Mouse (Mus musculus) intestine, embryonic 14.5 days (tissue): ENCODE measurements around the gene Gsto1. TPM values are rescaled to one million over a fixed set of nuclear protein-coding genes. Genes with fewer than 3 reads are reported as not detected.

Source experiments
- ATAC-seq: fragments of 200-750 bp; cut with Nextera tagmentation; replicated peaks from 2 replicates; pipeline ENCODE4 v1.8.0; 2017; ENCODE audit warnings: low read depth, moderate number of reproducible peaks, moderate TSS enrichment, moderate library complexity; ENCODE audit not compliant: low FRiP score, low TSS enrichment
- DNase-seq: peaks from one replicate; pipeline ENCODE4 v3.0.0-alpha.2; 2018; ENCODE audit warnings: low spot score
- H3K27ac ChIP-seq: fragments of 300-500 bp; sonication (generic); 2 replicates; pipeline ENCODE4 v1.5.1; 2014; ENCODE audit warnings: low read depth, mild to moderate bottlenecking, control low read depth
- H3K27me3 ChIP-seq: fragments of 300-500 bp; sonication (generic); replicated peaks from 2 replicates; pipeline ENCODE4 v1.6.1; 2014; ENCODE audit warnings: low read length, control low read depth; ENCODE audit not compliant: control insufficient read depth, insufficient read depth
- H3K36me3 ChIP-seq: fragments of 300-500 bp; sonication (generic); 2 replicates; pipeline ENCODE4 v1.6.1; 2014; ENCODE audit warnings: low read length, control low read depth; ENCODE audit not compliant: control insufficient read depth, insufficient read depth
- H3K4me1 ChIP-seq: fragments of 300-500 bp; sonication (generic); replicated peaks from 2 replicates; pipeline ENCODE4 v1.6.1; 2014; ENCODE audit warnings: low read length, control low read depth, mixed read lengths; ENCODE audit not compliant: control insufficient read depth, insufficient read depth
- H3K4me2 ChIP-seq: fragments of 300-500 bp; sonication (generic); 2 replicates; pipeline ENCODE4 v1.6.1; 2014; ENCODE audit warnings: low read length
- H3K4me3 ChIP-seq: fragments of 300-500 bp; sonication (generic); 2 replicates; pipeline ENCODE4 v1.5.1; 2014; ENCODE audit warnings: low read depth, low read length, control low read depth, mixed read lengths
- H3K9ac ChIP-seq: fragments of 300-500 bp; sonication (generic); 2 replicates; pipeline ENCODE4 v1.6.1; 2014; ENCODE audit warnings: mild to moderate bottlenecking, low read length
- H3K9me3 ChIP-seq: fragments of 300-500 bp; sonication (generic); 2 replicates; pipeline ENCODE4 v1.6.1; 2016; ENCODE audit warnings: low read length, control low read depth; ENCODE audit not compliant: control insufficient read depth
- whole genome bisulfite sequencing: fragments of 180-500 bp; shearing (Covaris S2); extraction: QIAGEN DNeasy Blood & Tissue Kit; methylation state at CpG from one replicate; pipeline ENCODE4 v1.1.7; 2014; 5-methylcytosine and 5-hydroxymethylcytosine counted together
- polyA plus RNA-seq: library from polyadenylated mRNA; unstranded; fragments of >200 nt; fragmentation: Nextera tagmentation; extraction: Ambion mirVana; gene quantifications from 2 replicates; pipeline ENCODE4 v1.2.1, GENCODE M21; 2014

The Gsto1 gene
- polyA plus RNA-seq, 1 experiment from 2014 or later, result 340 TPM

DNA sequence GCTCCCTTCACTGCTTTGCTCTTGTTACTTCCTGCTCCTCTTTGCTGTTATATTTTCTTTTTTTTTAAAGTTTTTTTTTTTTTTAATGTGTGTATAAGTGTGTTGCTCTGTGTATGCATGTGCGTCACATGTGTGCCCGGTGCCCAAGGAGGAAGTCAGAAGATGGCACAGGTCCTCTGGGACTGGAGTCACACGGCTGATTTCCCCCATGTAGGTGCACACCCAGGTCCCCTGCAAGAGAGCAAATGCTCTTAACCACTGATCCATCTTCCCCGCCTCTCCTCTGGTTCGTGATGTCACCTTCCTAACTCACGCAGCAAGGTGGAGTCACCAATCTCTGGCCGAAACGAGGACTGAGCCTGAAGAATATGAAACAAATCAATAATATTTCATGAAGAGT, 33.3 kb downstream of the Gsto1 start:
- no peak for DNase-seq
- no peak overlapping the region for H3K27ac ChIP-seq
- ATAC-seq, result no peak
- H3K9ac ChIP-seq, result no peak overlapping the region
- no peaks in the 10 kb centered on the region for H3K9me3 ChIP-seq
- H3K4me2 ChIP-seq, result no peak overlapping the region
- WGBS, result 94% methylated on average over 8 of the region's 8 CpGs
- H3K36me3 ChIP-seq, result 0 out of 2 replicates have a peak, but pooled peaks cover under 1% of the 10 kb centered on the region
- peaks cover 45% of the 10 kb centered on the region for H3K4me1 ChIP-seq
- no peaks in the 10 kb centered on the region for H3K27me3 ChIP-seq
- no peak overlapping the region for H3K4me3 ChIP-seq

DNA sequence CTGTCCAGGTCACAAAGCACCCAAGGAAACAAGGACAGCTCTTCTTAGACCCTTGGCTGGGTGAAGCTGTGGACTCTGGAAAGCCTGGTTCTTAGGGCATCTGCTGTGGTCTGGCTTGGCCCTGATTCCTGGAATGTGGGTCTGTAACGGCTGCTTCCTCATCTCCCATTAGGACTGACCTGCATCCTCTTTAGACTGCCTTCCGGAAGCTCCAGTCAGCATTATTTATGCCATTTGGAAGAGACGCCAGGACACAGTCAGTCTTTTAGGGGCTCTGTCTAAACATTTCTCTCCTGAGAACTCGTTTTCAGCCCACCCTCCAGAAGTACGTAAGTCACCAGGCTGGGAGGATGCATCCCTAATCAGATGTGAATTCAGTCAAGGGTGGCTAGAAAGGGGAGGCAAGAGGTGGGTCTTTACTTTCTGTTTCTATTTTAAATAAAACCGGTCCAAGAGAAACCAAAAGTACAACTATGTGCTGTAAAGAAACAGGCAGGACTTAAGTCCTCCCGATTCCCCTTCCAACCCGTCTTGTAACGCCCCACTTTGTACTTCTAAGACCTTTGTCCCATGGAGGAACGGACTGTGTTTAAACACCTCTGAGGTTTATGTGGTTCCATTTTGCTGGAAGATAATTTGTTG, 35.8 kb downstream of the Gsto1 start:
- Histone ChIP-seq H3K4me2 (peak overlapping the region; percentile 20), H3K36me3 (peaks cover 27% of the 10 kb centered on the region), H3K4me1 (peaks cover 41% of the 10 kb centered on the region), H3K9me3 (no peaks in the 10 kb centered on the region), H3K27me3 (no peaks in the 10 kb centered on the region), H3K9ac (peak overlapping the region; percentile 1; the same call in 1 of the 2 replicates), H3K27ac (peak overlapping the region; percentile 75), H3K4me3 (no peak overlapping the region)
- WGBS, result 30% methylated on average over 10 of the region's 10 CpGs
- DNase-seq (no peak), ATAC-seq (no peak)

- ATAC-seq, result peak; percentile 21
These were observed 37.0 kb downstream of the Gsto1 start for GRCm38 (mm10) chr19:47891562-47892312.

GRCm38 (mm10) chr19:47893092-47893491, 38.3 kb downstream of the Gsto1 start:
- no peaks in the 10 kb centered on the region for H3K9me3 ChIP-seq
- no peak overlapping the region for H3K27ac ChIP-seq
- H3K9ac ChIP-seq, result no peak overlapping the region
- DNase-seq (no peak), ATAC-seq (no peak)
- peaks cover 27% of the 10 kb centered on the region for H3K4me1 ChIP-seq
- no peaks in the 10 kb centered on the region for H3K27me3 ChIP-seq
- 91% methylated on average over 6 of the region's 6 CpGs for whole genome bisulfite sequencing
- no peak overlapping the region for H3K4me3 ChIP-seq
- H3K36me3 ChIP-seq, result peaks cover 47% of the 10 kb centered on the region
- H3K4me2 ChIP-seq, result no peak overlapping the region

More at GRCm38 (mm10) chr19:47891562-47892312, 37.0 kb downstream of the Gsto1 start:
- DNase-seq, result no peak
- no peak overlapping the region for H3K4me2 ChIP-seq
- H3K27ac ChIP-seq, result peak overlapping the region; percentile 75
- H3K4me3 ChIP-seq, result no peak overlapping the region
- peaks cover 30% of the 10 kb centered on the region for H3K4me1 ChIP-seq
- 51% methylated on average over 11 of the region's 11 CpGs for WGBS
- H3K9me3 ChIP-seq, result no peaks in the 10 kb centered on the region
- no peaks in the 10 kb centered on the region for H3K27me3 ChIP-seq
- H3K36me3 ChIP-seq, result peaks cover 38% of the 10 kb centered on the region
- H3K9ac ChIP-seq, result no peak overlapping the region

- Histone ChIP-seq H3K36me3 (peaks cover 47% of the 10 kb centered on the region), H3K27me3 (no peaks in the 10 kb centered on the region), H3K4me3 (no peak overlapping the region), H3K4me2 (no peak overlapping the region), H3K9ac (no peak overlapping the region), H3K27ac (no peak overlapping the region), H3K9me3 (no peaks in the 10 kb centered on the region), H3K4me1 (peaks cover 15% of the 10 kb centered on the region)
- no peak for DNase-seq
- ATAC-seq, result no peak
- WGBS, result 77% methylated on average over 8 of the region's 8 CpGs
These were observed 43.8 kb downstream of the Gsto1 start for GRCm38 (mm10) chr19:47898472-47899079.

DNA sequence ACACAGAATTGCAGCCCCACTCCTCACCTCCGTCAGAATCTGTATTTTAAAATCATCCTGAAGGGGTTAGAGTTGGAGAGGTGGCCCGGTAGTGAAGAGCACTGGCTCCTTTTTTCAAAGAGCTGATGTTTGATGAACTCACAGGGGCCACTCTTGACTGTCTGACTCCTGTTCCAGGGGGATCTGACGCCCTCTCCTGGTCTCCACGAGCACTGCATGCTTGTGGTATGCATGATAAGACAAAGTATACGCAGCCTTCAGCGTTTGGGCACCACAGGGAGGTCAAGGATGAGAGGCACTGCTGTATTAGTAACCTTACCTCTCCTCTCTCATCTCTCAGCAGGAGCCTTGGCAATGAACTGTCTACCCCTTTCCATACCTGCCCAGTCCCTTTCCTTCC, 45.2 kb downstream of the Gsto1 start:
- Histone ChIP-seq H3K4me3 (no peak overlapping the region), H3K27me3 (no peaks in the 10 kb centered on the region), H3K4me1 (peaks cover 15% of the 10 kb centered on the region), H3K4me2 (no peak overlapping the region), H3K9ac (no peak overlapping the region), H3K27ac (no peak overlapping the region), H3K36me3 (peaks cover 32% of the 10 kb centered on the region), H3K9me3 (no peaks in the 10 kb centered on the region)
- ATAC-seq (no peak), DNase-seq (no peak)
- 65% methylated on average over 6 of the region's 6 CpGs for WGBS

DNA sequence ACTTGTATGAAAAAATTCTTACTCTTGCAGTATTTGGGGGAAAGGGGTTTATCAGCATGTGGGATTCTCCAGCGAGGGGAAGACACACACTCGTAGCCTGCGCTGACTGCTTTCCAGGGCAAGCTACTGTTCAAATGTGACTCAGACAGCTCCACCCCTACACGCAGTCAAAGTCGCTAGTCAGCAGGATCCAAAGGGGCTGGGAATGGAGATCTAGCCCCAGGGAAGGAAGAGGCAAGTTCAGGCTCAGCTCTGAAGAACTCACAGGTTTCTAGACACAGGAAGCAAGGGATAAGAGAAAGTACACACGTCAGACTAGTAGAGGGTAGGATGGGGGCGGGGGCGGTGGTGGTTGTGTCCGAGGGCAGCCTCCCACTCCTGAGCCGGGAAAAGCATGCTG, 45.8 kb downstream of the Gsto1 start:
- ATAC-seq (no peak), DNase-seq (no peak)
- 81% methylated on average over 10 of the region's 10 CpGs for WGBS
- Histone ChIP-seq H3K36me3 (peaks cover 27% of the 10 kb centered on the region), H3K9me3 (no peaks in the 10 kb centered on the region), H3K9ac (no peak overlapping the region), H3K4me2 (no peak overlapping the region), H3K4me1 (peaks cover 15% of the 10 kb centered on the region), H3K27me3 (no peaks in the 10 kb centered on the region), H3K4me3 (no peak overlapping the region), H3K27ac (no peak overlapping the region)

- no peak for ATAC-seq
- WGBS, result 62% methylated on average over 13 of the region's 13 CpGs
- H3K27ac ChIP-seq, result peak overlapping the region; percentile 27; the same call in 1 of the 2 replicates
These were observed 47.8 kb downstream of the Gsto1 start for GRCm38 (mm10) chr19:47902316-47903201.

More at GRCm38 (mm10) chr19:47902316-47903201, 47.8 kb downstream of the Gsto1 start:
- Histone ChIP-seq H3K4me1 (peaks cover 15% of the 10 kb centered on the region), H3K9ac (no peak overlapping the region), H3K36me3 (peaks cover 7% of the 10 kb centered on the region; the same call in 1 of the 2 replicates), H3K4me3 (no peak overlapping the region), H3K27me3 (no peaks in the 10 kb centered on the region), H3K9me3 (no peaks in the 10 kb centered on the region), H3K4me2 (no peak overlapping the region)
- no peak for DNase-seq
